Mouse (Mus musculus) forebrain, embryonic 12.5 days (tissue): ENCODE results near the gene Gpc3. TPM values are rescaled to one million over a fixed set of nuclear protein-coding genes. Genes with fewer than 3 reads are reported as not detected.

Source experiments
- ATAC-seq: fragments of 200-750 bp; cut with Nextera tagmentation; 2 replicates; pipeline ENCODE4 v1.8.0; 2017; ENCODE audit warnings: moderate TSS enrichment; ENCODE audit not compliant: low FRiP score
- H3K27ac ChIP-seq: fragments of 300-500 bp; sonication (generic); 2 replicates; pipeline ENCODE4 v1.5.1; 2016; ENCODE audit warnings: mild to moderate bottlenecking
- H3K27me3 ChIP-seq: fragments of 300-500 bp; sonication (generic); 2 replicates; pipeline ENCODE4 v1.6.1; 2016; ENCODE audit warnings: mild to moderate bottlenecking
- H3K36me3 ChIP-seq: fragments of 300-500 bp; sonication (generic); replicated peaks from 2 replicates; pipeline ENCODE4 v1.6.1; 2016; ENCODE audit warnings: mild to moderate bottlenecking
- H3K4me1 ChIP-seq: fragments of 300-500 bp; sonication (generic); 2 replicates; pipeline ENCODE4 v1.6.1; 2016
- H3K4me2 ChIP-seq: fragments of 300-500 bp; sonication (generic); 2 replicates; pipeline ENCODE4 v1.6.1; 2016; ENCODE audit warnings: mild to moderate bottlenecking, moderate library complexity
- H3K4me3 ChIP-seq: fragments of 300-500 bp; sonication (generic); replicated peaks from 2 replicates; pipeline ENCODE4 v1.5.1; 2016; ENCODE audit warnings: mild to moderate bottlenecking
- H3K9ac ChIP-seq: fragments of 300-500 bp; sonication (generic); 2 replicates; pipeline ENCODE4 v1.6.1; 2016; ENCODE audit warnings: mild to moderate bottlenecking
- H3K9me3 ChIP-seq: fragments of 300-500 bp; sonication (generic); 2 replicates; pipeline ENCODE4 v1.6.1; 2016
- WGBS: fragments of 180-500 bp; shearing (Covaris S2); methylation state at CpG from one replicate; pipeline ENCODE4 v1.1.7; 2016; 5-methylcytosine and 5-hydroxymethylcytosine counted together
- polyA plus RNA-seq: library from polyadenylated mRNA; unstranded; fragments of >200 nt; fragmentation: Nextera tagmentation; extraction: Ambion mirVana; gene quantifications from 2 replicates; pipeline ENCODE4 v1.2.1, GENCODE M21; 2016

Gpc3 gene
- polyA plus RNA-seq, 1 experiment from 2014 or later, result 116 TPM

GRCm38 (mm10) chrX:52449177-52449576 is 164.6 kb downstream of the Gpc3 start:
- H3K27ac ChIP-seq, result no peak overlapping the region
- no peak overlapping the region for H3K4me2 ChIP-seq
- no peaks in the 10 kb centered on the region for H3K9me3 ChIP-seq
- no peak overlapping the region for H3K4me3 ChIP-seq
- 81% methylated on average over 2 of the region's 2 CpGs for WGBS
- no peaks in the 10 kb centered on the region for H3K4me1 ChIP-seq
- no peak for ATAC-seq
- H3K9ac ChIP-seq, result no peak overlapping the region
- H3K27me3 ChIP-seq, result 0 out of 2 replicates have a peak, but pooled peaks cover 7% of the 10 kb centered on the region
- H3K36me3 ChIP-seq, result no peaks in the 10 kb centered on the region

- Histone ChIP-seq H3K27me3 (0 out of 2 replicates have a peak, but pooled peaks cover 7% of the 10 kb centered on the region), H3K9ac (no peak overlapping the region), H3K4me3 (no peak overlapping the region), H3K36me3 (no peaks in the 10 kb centered on the region), H3K4me1 (no peaks in the 10 kb centered on the region), H3K9me3 (no peaks in the 10 kb centered on the region), H3K4me2 (no peak overlapping the region), H3K27ac (no peak overlapping the region)
- no peak for ATAC-seq
- 39% methylated on average over 3 of the region's 3 CpGs for WGBS
Observed at GRCm38 (mm10) chrX:52448496-52448895, 165.3 kb downstream of the Gpc3 start.

- Histone ChIP-seq H3K4me2 (no peak overlapping the region), H3K9me3 (no peaks in the 10 kb centered on the region), H3K27me3 (0 out of 2 replicates have a peak, but pooled peaks cover 7% of the 10 kb centered on the region), H3K27ac (no peak overlapping the region), H3K4me1 (no peaks in the 10 kb centered on the region), H3K9ac (no peak overlapping the region), H3K4me3 (no peak overlapping the region), H3K36me3 (no peaks in the 10 kb centered on the region)
- ATAC-seq, result no peak
- 78% methylated on average over 3 of the region's 3 CpGs for WGBS
Observed at GRCm38 (mm10) chrX:52446530-52446929, 167.2 kb downstream of the Gpc3 start.

GRCm38 (mm10) chrX:52444977-52445376 is 168.8 kb downstream of the Gpc3 start:
- Histone ChIP-seq H3K27me3 (0 out of 2 replicates have a peak, but pooled peaks cover 7% of the 10 kb centered on the region), H3K27ac (no peak overlapping the region), H3K4me1 (no peaks in the 10 kb centered on the region), H3K9ac (no peak overlapping the region), H3K9me3 (no peaks in the 10 kb centered on the region), H3K36me3 (no peaks in the 10 kb centered on the region), H3K4me3 (no peak overlapping the region), H3K4me2 (no peak overlapping the region)
- WGBS, result 66% methylated on average over 2 of the region's 2 CpGs
- ATAC-seq, result no peak

GRCm38 (mm10) chrX:52441798-52442197 is 172.0 kb downstream of the Gpc3 start:
- no peak overlapping the region for H3K4me2 ChIP-seq
- WGBS, result 54% methylated on average over 3 of the region's 3 CpGs
- no peaks in the 10 kb centered on the region for H3K36me3 ChIP-seq
- H3K4me3 ChIP-seq, result no peak overlapping the region
- no peaks in the 10 kb centered on the region for H3K27me3 ChIP-seq
- H3K9me3 ChIP-seq, result no peaks in the 10 kb centered on the region
- no peaks in the 10 kb centered on the region for H3K4me1 ChIP-seq
- H3K27ac ChIP-seq, result no peak overlapping the region
- no peak for ATAC-seq
- no peak overlapping the region for H3K9ac ChIP-seq

GRCm38 (mm10) chrX:52439421-52439820 is 174.3 kb downstream of the Gpc3 start:
- H3K4me1 ChIP-seq, result no peaks in the 10 kb centered on the region
- no peak overlapping the region for H3K27ac ChIP-seq
- no peaks in the 10 kb centered on the region for H3K36me3 ChIP-seq
- no peak overlapping the region for H3K4me3 ChIP-seq
- no peaks in the 10 kb centered on the region for H3K9me3 ChIP-seq
- no peak overlapping the region for H3K4me2 ChIP-seq
- no peaks in the 10 kb centered on the region for H3K27me3 ChIP-seq
- H3K9ac ChIP-seq, result no peak overlapping the region
- 67% methylated on average over 5 of the region's 5 CpGs for WGBS
- ATAC-seq, result no peak

GRCm38 (mm10) chrX:52425605-52426004 is 188.1 kb downstream of the Gpc3 start:
- no peak for ATAC-seq
- no peak overlapping the region for H3K27ac ChIP-seq

GRCm38 (mm10) chrX:52419850-52420249 is 193.9 kb downstream of the Gpc3 start:
- Histone ChIP-seq H3K9ac (no peak overlapping the region), H3K4me1 (no peaks in the 10 kb centered on the region), H3K27ac (no peak overlapping the region), H3K36me3 (no peaks in the 10 kb centered on the region), H3K4me3 (no peak overlapping the region), H3K9me3 (no peaks in the 10 kb centered on the region), H3K4me2 (no peak overlapping the region), H3K27me3 (no peaks in the 10 kb centered on the region)
- ATAC-seq, result no peak
- 76% methylated on average over 3 of the region's 3 CpGs for WGBS

More at GRCm38 (mm10) chrX:52425605-52426004, 188.1 kb downstream of the Gpc3 start:
- no peaks in the 10 kb centered on the region for H3K4me1 ChIP-seq
- no peak overlapping the region for H3K4me3 ChIP-seq
- no peak overlapping the region for H3K9ac ChIP-seq
- WGBS, result 85% methylated on average over 5 of the region's 5 CpGs
- H3K4me2 ChIP-seq, result no peak overlapping the region
- H3K9me3 ChIP-seq, result no peaks in the 10 kb centered on the region
- no peaks in the 10 kb centered on the region for H3K36me3 ChIP-seq
- no peaks in the 10 kb centered on the region for H3K27me3 ChIP-seq

GRCm38 (mm10) chrX:52412936-52413335 is 200.8 kb downstream of the Gpc3 start:
- WGBS, result 54% methylated on average over 3 of the region's 3 CpGs
- no peaks in the 10 kb centered on the region for H3K27me3 ChIP-seq
- no peak overlapping the region for H3K27ac ChIP-seq
- ATAC-seq, result no peak
- H3K9me3 ChIP-seq, result no peaks in the 10 kb centered on the region
- no peaks in the 10 kb centered on the region for H3K4me1 ChIP-seq
- H3K4me3 ChIP-seq, result no peak overlapping the region
- H3K4me2 ChIP-seq, result no peak overlapping the region
- H3K9ac ChIP-seq, result no peak overlapping the region
- H3K36me3 ChIP-seq, result no peaks in the 10 kb centered on the region

GRCm38 (mm10) chrX:52401188-52401587 is 212.6 kb downstream of the Gpc3 start:
- ATAC-seq, result no peak
- Histone ChIP-seq H3K4me2 (no peak overlapping the region), H3K27me3 (no peaks in the 10 kb centered on the region), H3K27ac (no peak overlapping the region), H3K36me3 (no peaks in the 10 kb centered on the region), H3K9ac (no peak overlapping the region), H3K4me1 (no peaks in the 10 kb centered on the region), H3K4me3 (no peak overlapping the region), H3K9me3 (no peaks in the 10 kb centered on the region)
- 93% methylated on average over 2 of the region's 2 CpGs for WGBS

- Histone ChIP-seq H3K4me1 (no peaks in the 10 kb centered on the region), H3K9ac (no peak overlapping the region), H3K27me3 (0 out of 2 replicates have a peak, but pooled peaks cover 3% of the 10 kb centered on the region), H3K27ac (no peak overlapping the region), H3K4me3 (no peak overlapping the region), H3K4me2 (no peak overlapping the region), H3K36me3 (no peaks in the 10 kb centered on the region), H3K9me3 (no peaks in the 10 kb centered on the region)
- WGBS, result 54% methylated on average over 3 of the region's 3 CpGs
- ATAC-seq, result no peak
Observed at GRCm38 (mm10) chrX:52375129-52375528, 238.6 kb downstream of the Gpc3 start.

GRCm38 (mm10) chrX:52374209-52374608 is 239.5 kb downstream of the Gpc3 start:
- 79% methylated on average over 14 of the region's 14 CpGs for WGBS
- no peak for ATAC-seq
- H3K27ac ChIP-seq, result no peak overlapping the region

GRCm38 (mm10) chrX:52372436-52372835 is 241.3 kb downstream of the Gpc3 start:
- Histone ChIP-seq H3K27me3 (0 out of 2 replicates have a peak, but pooled peaks cover 3% of the 10 kb centered on the region), H3K27ac (no peak overlapping the region), H3K4me1 (peaks cover 4% of the 10 kb centered on the region; the same call in 1 of the 2 replicates), H3K9me3 (no peaks in the 10 kb centered on the region), H3K4me3 (no peak overlapping the region), H3K9ac (no peak overlapping the region), H3K36me3 (no peaks in the 10 kb centered on the region), H3K4me2 (no peak overlapping the region)
- 79% methylated on average over 5 of the region's 5 CpGs for WGBS
- no peak for ATAC-seq

More at GRCm38 (mm10) chrX:52374209-52374608, 239.5 kb downstream of the Gpc3 start:
- no peak overlapping the region for H3K9ac ChIP-seq
- 0 out of 2 replicates have a peak, but pooled peaks cover 3% of the 10 kb centered on the region for H3K27me3 ChIP-seq
- H3K4me1 ChIP-seq, result peaks cover 4% of the 10 kb centered on the region; the same call in 1 of the 2 replicates
- H3K4me2 ChIP-seq, result no peak overlapping the region
- H3K9me3 ChIP-seq, result no peaks in the 10 kb centered on the region
- H3K4me3 ChIP-seq, result no peak overlapping the region
- no peaks in the 10 kb centered on the region for H3K36me3 ChIP-seq
